Mouse (Mus musculus): ENCODE measurements around the gene Lman1l.

The Lman1l gene

DNA sequence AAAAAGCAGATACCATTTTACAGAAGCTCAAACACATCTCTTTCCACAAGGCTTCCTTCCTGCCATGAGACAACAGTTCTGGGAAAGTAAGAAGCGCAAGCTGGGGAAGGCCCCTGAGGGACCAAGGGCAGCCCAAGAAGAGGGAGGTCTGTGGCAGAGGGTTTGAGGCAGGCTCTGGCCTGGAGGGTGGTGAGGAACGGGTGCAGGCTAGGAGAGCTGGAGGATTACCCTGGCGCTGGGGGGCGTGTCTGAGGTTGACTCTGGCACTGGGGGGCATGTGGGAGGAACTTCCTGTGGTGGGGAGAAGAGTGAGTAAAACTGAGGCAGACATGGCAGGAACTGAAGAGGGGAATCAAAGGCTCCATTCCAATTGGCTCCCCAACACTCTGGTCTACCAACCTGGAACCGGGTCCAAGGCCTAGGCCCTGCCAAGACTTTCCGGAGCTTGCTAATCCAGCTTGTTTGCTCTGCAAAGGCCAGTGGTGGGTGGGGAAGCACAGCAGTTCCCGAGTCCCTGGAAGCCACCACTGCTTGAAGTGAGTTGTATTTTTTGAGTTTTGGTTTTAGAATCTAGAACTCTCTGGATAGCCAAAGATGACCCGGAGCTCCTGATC is 2.9 kb downstream of the Lman1l start:
- DNase-seq: no peak

- DNase-seq: no peak
Observed at GRCm38 (mm10) chr9:57614786-57615185, 5.8 kb downstream of the Lman1l start.

DNA sequence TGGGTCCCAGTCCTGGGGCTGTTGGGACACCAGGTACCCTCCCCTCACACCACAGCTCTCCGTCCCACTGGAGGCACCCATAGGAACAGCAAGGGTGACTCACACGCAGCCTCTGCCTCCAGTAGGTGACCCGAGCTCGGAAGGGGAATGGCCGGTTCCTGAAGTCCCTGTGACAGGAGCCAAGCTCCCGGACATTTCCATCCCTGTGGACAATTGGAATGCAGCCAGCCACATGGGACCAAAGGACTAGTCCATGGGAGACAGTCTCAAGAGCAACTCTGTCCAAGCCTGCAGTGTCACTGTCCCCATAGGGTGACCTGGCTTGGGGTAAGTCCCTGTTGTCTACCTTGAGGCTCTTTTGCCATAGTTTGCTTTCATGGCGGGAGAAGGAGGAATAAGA is 6.6 kb downstream of the Lman1l start:
- DNase-seq: no peak

DNA sequence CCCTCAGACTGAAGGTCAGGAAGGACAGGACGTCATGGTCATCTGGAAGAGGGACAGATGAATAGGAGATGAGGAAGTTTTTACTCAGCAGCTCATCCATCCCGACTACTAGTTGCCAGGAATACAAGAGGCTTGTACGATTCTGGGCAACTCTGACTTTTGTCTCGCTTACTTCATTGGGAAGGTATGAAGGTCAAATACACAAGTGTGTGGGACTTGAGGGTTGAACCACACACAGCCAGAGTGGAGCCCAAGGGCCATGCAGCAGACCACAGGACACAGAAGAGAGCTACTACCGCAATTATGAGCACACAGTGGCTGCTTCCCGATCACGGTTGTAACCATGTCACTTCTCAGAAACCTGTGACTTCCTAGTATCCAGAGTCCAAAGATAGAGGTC is 8.0 kb downstream of the Lman1l start:
- DNase-seq: no peak

GRCm38 (mm10) chr9:57610359-57610826 is 10.2 kb downstream of the Lman1l start:
- DNase-seq: peak; percentile 56

DNA sequence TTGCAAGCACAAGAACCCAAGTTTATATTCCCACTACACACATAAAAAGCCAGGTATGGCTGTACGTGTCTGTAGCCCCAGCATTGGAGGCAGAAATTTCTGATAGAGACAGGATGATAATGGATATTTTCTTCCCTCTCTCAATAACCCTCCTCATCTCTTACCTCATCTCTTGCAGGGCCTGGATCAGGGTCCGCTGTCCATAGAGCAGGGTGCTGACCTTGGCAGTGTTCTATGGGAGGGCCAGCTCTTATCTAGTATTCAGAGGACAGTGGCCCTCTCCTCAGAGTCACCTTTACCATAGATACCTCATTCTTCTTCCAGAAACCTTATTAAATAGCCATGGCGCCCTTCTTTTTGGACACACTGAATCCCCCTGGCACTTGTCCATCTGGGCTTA is 10.8 kb downstream of the Lman1l start:
- no peak for DNase-seq

GRCm38 (mm10) chr9:57606139-57606851 is 14.3 kb downstream of the Lman1l start, which contains the start of gene Cplx3:
Gene Cplx3, minus strand, starts transcription at chr9:57606281.
- DNase-seq: no peak

- no peak for DNase-seq
Observed at GRCm38 (mm10) chr9:57605503-57605902, 15.1 kb downstream of the Lman1l start.

GRCm38 (mm10) chr9:57604875-57605274 is 15.7 kb downstream of the Lman1l start:
- no peak for DNase-seq

GRCm38 (mm10) chr9:57602098-57602497 is 18.5 kb downstream of the Lman1l start:
- no peak for DNase-seq

DNA sequence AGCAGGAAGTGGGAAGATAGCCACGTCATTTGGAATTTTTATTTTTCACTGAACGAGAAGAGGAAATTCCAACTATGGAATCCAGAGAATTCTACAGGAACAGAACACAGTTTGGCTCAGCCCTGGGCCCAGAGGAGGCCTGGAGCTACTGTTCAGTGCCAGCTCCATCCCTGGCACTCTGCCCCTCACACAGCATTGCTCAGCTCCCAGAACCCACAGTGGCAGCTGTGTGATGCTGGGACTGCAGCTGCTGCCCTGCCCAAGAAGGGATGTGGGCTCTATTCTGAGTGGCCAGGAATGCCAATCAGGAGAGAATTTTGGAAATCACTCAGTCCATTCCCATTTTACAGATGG is 19.2 kb downstream of the Lman1l start:
- DNase-seq: no peak

DNA sequence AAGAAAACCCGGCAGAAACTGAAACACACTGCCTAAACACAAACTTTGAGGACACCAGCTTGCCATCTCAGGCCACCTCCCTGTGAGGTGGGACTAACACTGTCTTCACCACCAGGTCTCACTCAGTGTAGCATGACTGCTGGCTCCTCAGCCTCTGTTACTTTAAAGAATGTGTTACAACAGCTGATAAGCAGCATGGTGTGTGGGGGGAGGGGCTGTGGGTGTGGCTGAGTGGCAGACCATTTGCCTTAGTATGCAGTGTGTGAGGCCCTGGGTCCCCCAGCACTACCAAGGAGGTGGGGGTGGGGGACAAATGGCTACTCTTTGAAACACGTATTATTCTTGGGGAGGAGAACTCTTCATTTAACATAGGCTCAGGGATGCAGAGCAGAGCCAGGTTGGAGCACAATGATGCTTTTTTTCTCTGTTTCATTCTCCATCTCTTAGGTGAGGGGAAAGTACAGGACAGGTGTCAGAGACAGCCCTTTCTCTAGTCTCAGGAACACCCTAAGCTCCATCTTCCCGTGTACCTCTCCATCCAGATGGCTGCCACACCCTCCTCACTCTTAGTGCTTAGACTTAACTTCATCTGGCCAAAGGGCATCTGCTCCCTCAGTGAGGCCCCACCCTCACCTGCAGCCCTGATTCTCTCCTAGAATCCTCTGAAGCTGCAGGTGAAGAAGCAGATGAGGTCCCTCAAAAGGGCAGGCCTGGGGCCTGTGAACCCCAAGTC is 19.8 kb downstream of the Lman1l start:
- DNase-seq: no peak

- DNase-seq: no peak
Observed at GRCm38 (mm10) chr9:57598851-57599563, 21.6 kb downstream of the Lman1l start.

DNA sequence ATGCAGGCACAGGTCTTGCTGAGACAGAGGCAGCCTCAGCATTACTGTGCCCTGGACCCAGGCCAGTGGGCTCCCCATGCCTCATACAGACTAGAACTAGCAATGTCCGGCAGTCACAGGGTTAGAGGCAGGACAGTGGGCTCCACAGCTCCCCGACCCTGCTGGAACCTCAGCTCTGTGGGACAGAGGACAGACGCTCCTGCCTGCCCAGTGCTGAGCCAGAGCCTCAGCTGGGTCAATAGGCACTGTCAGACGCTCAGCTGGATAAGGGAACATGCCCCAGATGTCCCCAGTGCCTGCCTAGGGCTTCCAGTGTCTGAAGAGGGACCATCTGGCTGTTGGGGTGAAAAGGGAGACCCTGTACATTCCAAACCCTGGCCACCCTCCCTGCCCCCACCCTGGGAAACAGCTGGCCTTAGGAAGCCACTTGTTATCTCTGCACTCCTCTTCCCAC is 22.6 kb downstream of the Lman1l start:
- DNase-seq: no peak

GRCm38 (mm10) chr9:57597265-57597664 is 23.3 kb downstream of the Lman1l start:
- no peak for DNase-seq

- no peak for DNase-seq
Observed at GRCm38 (mm10) chr9:57594174-57594509, 26.4 kb downstream of the Lman1l start.

GRCm38 (mm10) chr9:57593454-57594173 is 27.0 kb downstream of the Lman1l start:
- no peak for DNase-seq

DNA sequence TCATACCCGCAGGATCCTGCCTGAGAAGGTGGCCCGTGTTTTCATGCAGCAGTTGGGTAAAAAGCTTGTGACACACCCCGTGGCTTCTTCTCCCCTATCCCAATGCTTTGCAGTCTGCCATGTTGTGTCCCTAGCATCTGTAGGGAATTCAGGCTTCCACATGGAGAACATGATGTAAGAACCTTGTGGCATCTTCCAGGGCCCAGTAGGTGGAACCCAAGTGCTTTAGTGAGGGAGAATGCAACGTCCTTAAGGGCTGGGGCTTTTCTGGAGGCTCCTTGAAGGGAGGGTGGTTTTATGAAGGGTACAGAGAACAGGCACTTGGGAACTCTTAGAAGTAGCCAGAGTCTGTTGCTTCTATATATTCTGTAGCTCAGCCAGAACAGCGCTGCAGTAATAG is 29.8 kb downstream of the Lman1l start:
- no peak for DNase-seq

DNA sequence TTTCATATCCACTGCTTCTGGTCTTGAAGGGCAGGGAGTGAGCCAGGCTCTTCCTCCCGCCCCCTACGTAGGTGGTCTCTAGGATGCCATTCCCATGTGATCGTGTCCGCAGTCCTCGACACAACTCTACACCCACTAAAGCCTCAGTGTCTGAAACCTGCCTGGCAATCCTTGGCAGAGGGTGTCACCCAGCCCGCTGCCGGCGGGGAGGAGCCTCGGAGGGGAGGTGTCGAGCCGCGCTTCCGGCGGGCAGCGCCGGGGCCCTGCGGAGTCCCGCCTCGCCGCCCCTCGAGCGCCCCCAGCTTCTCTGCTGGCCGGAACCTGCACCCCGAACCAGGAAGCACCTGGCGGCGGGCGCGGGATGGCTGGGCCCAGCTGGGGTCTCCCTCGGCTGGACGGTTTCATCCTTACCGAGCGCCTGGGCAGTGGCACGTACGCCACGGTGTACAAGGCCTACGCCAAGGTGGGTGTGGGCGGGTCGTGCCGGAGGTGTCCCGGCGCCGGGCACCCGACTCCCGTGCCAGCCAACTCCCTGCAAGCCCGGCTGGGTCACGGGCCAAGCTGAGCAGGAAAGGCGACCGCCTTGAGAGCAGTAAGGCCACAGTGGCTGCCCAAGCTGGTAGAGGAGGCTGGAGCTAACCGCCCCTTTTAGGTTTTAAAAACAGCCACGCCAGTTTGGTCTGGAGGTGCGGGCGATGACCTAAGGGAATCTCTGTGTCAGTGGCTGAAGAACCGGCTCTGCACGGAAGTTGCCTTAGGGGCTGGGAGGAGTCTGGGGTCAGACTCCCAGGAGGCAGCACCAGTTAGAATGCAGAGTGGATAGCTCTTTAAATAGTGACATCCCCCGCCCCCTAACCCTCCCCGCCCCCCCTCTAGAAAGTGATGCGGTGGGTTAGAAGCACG is 31.1 kb downstream of the Lman1l start, which contains the start of gene Ulk3:
TSS of gene Ulk3 (plus strand) at position 229 of the 903 bp plus-strand sequence.
- peak; percentile 79 for DNase-seq

DNA sequence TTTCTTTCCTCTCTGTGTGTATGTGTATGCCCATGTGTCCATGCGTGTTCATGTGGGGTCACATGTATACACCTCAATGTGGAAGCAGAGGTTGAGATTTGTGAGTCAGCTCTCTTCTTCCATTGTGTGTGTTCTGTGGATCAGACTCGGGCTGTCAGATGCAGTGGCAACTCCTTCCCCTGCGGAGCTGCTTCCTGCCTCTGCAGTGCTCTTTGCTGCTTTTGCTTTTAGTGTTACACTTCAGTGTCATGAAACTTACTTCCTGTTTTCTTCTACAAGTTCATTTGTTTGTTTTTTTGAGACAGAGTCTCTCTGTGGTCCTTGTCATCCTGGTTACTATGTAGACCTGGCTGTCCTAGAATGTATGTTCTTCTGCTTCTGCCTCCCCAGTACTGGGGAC is 35.6 kb downstream of the Lman1l start:
- no peak for DNase-seq

DNA sequence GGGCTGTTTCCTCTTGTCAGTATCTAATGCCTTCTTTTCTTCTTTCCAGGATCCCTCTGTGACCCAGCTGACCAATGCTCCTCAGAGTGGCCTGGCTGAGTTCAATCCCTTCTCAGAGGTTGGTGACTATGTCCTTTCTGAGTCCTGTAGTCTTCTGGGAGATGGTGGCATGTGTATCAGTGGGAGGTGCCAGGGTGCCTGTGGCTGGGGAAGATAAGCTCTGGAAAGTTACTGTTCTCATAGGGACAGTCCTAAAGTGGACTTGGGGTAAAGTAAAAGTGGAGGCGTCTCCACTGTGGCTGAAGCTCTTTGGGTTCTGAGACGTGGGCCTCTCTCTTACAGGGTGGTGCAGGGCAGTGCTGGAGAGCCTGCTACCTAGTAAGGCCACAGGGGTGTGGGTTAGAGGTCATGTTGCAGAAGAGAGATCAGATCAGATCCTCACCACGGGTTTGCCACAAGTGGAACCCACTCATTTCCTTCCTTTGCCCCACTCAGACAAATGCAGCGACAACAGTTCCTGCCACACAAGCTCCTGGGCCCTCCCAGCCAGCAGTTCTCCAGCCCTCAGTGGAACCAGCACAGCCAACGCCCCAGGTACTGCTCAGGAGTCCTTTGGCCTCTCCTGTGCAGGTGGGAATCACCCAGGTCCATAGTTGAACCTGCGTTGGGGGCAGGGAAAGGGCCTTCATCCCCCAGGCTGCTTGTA is 43.3 kb downstream of the Lman1l start:
- DNase-seq: no peak

Measured in cerebellum, adult 11-12 months (tissue).